Mouse (Mus musculus) adrenal gland, adult 18-20 months (tissue): Measurements from ENCODE around the gene Rraga. TPM values are rescaled to one million over a fixed set of nuclear protein-coding genes. Genes with fewer than 3 reads are reported as not detected.
A peak's percentile ranks its signal among the peaks of the same experiment; 100 is the strongest.

Experiments
- DNase-seq, 2 experiments: peaks; one replicate each; pipeline ENCODE4 v3.0.0; 2021 to 2022; ENCODE audit warnings: low spot score in 2 of 2
- long read RNA-seq, 2 experiments: library from polyadenylated mRNA; stranded (forward); transcript quantifications; one replicate each; pipeline ENCODE4 v2.0.0; 2021
- total RNA-seq, 2 experiments: library from RNA; stranded (reverse); gene quantifications; 1 replicate in 1 of 2; 2 replicates in 1 of 2; pipeline ENCODE4 v1.2.3; 2021

The Rraga gene
- 10 to 100 TPM; 96.4 to 99.1 TPM for total RNA-seq
- long read RNA-seq, experiment 1, transcript Rraga-201 (1 exons, 1,618 nt), result major isoform, 56 of 57 reads
- long read RNA-seq, experiment 1, partial matches to known transcripts, result 0 of 57 reads
- long read RNA-seq, experiment 1, other reads (novel, unspliced or antisense), result 1 of 57 reads
- long read RNA-seq, experiment 2, transcript Rraga-201 (1 exons, 1,618 nt), result major isoform, 79 of 79 reads
- long read RNA-seq, experiment 2, partial matches to known transcripts, result 0 of 79 reads
- long read RNA-seq, experiment 2, other reads (novel, unspliced or antisense), result 0 of 79 reads

DNA sequence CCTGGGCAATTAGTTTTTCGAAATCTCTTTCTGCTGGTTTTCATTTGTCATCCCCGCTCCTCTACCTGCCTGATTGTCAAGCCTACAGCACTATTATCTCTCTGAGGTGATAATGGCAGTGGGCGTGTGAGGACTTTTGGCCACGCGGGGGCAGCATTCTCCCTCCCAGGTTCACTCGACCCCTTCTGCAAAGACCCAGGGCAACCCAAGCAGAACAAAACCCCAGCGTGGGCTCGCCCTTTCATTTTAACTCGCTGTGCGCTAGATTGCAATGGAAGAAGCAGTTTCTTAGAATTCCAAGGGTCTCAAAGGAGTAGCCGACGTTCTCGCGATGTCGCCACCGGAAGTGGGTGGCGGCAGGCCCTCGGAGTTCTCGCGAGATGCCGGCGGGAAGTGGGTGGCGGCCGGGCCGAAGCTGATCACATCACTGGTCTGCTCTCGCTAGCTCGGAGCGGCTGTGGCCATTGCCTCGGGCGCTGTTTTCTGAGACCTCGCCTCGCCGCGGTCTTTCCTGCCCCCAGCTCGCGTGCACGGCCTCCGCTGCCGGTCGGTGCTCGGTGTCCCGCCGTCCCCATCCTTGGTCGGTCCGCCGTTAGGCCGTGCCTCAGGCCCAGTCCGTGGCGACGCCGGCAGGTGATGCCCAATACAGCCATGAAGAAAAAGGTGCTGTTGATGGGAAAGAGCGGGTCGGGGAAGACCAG, at the start of gene Rraga:
Gene Rraga (plus strand): TSS at position 386 of the 701 bp plus-strand sequence.
- peak; percentile 96 to 97 for DNase-seq

DNA sequence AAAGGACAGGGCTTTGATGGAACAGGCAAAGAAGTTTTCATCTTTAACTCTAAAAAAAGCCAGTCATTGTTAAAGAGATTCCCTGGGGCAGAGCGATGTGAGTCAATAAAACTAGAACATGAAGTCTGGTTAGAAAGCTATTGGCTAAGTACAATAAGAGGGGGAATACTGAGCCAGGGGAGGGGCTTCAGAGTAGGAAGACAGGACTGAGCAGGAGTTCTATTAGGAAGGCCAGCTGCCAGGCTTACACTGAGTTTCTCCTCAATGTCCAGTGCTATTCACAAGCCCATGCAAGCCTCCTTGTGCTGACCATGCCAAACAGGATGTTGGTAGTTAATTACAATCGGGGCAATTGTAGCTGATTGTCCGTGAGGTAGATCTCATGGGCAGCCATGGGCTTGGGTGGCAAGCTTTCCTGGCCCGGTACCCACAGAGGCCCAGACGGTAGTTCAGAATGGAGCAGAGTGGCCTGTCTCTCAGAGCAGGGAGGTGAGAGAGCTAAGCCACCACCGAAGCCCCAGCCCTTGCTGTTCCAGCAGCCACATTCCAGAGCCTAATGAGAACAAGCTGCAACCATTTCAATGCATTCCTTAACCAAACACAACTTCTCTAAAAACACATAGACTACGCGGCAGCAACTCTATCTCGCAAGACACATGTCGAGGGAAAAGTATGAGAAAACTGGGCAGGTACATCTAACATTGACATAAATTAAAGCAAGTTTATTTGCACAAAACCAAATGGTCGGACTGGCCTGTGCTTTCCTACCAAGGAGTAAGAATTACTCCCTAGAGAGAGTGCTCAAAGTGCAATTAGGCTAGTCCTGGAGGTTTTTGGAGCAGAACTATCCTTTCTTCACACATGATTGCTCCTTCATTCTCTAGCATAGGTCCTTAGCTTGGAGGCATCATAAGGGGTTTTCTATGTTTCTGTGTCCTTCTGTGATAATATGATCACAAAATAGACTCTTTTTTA, 48.0 kb upstream of the Rraga start:
- DNase-seq, result no peak

DNA sequence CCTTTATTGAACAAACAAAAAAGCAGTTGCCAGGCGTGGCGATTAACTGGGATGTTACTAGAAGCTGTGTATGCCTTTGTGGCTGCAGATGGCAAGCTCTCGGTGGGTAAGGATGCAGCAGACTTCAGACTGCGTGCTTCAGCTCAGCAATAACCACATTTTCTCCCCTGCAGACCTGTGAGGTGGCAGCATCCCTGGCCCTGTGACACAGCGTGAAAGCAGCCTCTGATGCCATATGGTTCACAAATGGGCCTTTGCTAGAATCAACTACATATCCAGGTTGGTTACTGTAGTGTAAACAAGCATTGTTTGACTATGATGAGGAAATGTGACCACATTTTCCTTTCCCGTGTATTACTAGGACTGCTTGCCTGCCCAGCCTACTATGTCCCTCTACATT, 46.3 kb upstream of the Rraga start:
- DNase-seq, result no peak

DNA sequence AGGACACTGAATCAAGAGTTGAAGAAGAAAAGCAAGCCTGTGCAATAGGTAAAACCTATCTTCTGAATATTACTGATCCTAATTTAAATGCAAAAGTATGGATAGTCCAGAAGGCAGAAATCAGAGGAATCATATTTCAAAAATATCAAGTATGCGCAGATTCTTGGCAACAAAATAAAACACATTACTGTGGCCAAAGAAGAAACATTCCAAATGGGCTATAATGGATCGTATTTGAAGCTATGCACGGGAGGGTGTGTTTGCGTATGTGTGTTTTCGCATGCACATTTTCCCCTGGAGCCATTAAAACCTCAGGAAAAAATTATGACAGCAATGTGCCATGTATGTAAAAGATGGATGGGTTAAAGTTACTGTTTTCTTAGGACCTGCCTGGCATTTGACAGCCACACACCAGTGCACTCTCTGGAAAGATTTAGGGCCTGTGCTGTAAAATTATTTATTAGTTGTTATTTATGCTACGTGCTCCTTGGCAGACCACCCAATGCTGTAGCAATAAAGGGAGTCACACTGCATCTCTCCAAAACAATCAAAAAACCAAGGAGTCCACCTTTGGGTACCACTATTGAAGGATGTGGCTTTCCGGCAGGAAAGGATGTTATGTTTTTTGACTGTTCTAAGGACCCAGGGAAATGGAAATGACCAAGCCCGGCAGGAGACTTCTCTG, 41.9 kb upstream of the Rraga start:
- DNase-seq, result no peak

DNA sequence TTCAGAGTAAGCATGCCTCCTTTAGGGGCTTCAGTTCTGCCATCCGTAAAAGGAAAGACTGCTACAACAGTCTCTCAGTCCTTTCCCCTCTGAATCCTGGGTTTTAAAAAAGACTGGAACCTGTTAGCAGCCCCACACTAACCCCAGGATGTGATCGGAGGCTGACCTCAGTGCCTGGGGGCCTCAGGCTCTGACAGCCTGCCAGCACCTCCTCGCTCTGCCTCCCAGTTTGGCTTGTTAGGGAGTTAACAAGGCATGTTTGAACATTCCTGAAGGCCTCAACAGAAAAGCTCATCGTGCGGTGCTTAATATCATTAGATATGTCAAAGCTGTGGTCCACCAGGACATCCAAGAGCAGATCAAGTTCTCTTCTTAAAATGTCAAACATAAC, 41.4 kb upstream of the Rraga start:
- DNase-seq, result no peak

DNA sequence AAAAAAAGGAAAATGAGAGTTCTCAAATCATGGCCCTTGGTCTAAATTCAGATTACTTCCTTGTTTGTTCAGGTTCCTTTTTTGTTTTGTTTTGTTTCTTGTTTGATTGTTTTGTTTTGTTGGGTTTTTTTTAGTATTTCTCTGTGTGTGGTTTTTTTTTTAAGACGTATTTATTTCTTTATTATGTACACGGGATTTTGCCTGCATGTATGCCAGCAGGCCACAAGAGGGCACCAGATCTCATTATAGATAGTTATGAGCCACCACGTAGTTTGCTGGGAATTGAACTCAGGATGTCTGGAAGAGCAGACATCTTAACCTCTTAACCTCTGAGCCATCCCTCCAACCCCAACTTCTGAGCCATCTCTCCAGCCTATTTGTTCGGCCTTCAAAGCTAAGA, 37.5 kb upstream of the Rraga start:
- DNase-seq, result peak; percentile 33 to 51

DNA sequence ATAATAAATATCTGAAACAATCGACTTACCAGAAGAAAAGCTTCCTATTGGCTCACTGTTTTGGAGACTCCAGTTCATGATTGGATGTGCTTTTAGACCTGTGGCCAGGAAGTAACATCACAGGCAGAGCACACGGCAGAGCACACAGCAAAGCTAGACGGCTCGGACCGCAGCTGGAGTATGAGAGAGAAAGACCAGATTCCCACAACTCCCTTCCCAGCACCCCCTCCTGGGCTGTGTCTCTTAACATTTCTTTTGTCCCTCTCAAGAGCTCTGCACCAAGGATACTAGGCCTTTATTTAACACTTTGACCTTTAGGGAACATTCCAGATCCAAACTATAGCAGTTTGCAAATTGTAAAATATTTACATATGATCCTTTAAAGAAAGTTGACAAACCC, 36.5 kb upstream of the Rraga start:
- no peak for DNase-seq

DNA sequence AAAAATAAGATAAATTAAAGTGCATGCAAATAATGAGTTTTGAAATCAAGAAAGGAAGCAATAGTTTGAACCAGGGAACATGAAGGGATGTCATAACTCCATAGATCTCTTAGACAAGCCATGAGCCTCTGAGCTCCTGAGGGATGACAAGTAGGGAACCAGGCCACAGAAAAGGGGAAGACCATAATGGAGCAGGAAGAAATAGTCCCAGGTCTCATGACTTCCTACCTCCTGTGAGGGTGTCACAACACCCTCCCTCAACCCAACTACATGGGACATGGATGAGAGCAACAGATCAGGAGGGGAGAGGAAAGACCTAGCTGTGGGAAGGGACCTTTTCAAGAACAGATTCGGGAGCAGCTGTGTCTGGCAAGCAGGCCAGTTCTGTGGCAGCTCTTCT, 33.9 kb upstream of the Rraga start:
- no peak for DNase-seq

DNA sequence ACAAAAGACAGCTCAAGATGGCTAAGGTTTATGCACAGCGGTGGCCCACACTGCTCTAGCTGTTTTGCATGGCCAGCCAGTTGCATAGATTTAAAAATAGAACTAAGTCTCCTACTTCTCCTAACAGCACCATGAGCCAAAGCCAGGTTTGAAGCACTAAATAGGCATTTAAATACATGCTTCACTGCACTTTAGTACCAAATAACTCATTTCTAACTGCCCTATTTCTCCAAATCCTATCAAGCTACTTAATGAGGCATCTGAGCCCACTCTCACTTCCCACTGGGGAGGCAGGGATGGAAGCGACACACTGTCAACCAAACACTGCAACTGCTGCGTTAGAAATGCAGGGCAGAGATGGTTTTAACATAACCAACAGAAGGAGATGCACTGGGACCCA, 31.5 kb upstream of the Rraga start:
- DNase-seq, result no peak

DNA sequence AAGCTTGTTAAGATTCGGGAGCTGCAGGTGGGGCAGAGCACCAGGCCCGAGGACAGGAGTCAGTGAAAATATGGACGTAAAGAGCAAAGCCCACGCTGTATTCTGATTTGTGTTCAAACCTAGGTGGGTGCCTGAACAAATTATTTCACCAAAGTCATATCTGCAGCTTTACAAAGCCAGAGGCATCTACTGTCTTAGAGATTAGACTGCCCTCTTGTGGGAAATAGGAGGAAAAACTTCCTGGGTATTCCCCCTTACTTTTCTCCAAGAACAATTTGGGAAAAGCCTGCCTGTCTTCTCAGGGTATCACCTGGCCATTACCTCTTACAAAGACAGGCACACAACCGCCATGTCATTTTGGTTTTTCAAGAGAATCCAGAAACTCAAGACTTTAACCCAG, 29.9 kb upstream of the Rraga start:
- no peak for DNase-seq

DNA sequence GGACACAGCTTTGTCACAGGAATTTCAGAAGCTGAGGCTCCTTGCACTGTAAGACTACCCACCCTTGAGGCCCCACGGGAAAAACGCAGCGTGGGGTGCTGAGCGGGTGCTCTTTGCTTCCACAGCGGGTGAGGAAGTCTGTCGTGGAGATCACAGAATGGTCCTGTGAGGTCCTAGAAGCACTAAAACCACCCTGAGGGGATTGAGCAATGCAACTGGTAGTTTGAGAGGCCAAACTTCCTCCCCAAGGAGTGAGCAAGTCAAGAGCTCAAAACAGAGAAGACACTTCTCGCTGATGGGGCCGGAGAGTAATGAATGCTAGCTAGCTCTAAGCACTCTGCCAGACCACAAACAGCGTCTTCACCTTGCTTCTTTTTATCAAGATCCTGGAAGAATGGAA, 27.1 kb upstream of the Rraga start:
- DNase-seq, result no peak

DNA sequence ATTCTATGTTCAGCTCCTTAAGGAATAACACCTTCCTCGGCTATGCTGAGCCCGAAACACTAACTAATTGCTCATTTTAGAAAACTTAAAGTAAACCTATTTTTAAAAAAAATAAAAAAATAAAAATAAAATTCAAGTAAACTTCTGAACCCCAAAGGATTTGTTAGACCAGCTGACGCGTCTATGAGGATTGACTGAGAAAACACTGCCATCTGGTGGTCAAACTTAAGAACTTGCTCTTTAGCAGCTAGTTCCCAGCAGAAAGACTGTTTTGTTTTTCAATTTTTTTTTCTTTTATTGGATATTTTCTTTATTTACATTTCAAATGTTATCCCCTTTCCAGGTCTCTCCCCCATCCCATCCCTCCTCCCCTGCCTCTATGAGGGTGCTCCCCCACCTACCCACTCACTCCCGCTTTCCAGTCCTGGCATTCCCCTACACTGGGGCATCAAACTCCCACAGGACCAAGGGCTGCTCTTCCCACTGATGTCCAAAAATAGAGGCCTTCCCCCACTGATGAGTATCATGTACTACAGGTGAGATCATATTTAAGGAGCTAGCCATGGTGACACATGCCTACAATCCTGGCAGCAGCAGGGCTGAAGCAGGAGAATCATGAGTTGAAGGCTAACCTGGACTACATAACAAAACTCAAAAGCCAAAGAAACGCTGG, 20.3 kb upstream of the Rraga start:
- DNase-seq, result no peak

DNA sequence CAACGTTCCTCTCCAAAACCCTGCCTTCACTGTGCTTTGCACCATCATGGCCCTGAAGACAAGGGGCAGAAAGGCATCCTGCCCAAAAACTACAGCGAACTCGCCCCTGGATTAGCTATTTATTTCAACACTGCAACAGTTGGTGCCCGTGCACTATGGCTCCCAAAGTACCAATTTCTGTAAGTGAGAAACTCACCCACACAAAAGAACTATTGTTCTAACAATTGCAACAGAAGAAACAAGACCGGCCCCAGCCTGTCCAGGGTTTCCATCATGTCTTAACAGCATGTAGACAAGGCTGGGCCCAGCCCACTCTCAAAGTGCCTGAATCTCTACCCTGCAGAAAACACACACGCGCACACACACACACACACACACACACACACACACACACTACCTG, 18.1 kb upstream of the Rraga start:
- DNase-seq, result no peak

DNA sequence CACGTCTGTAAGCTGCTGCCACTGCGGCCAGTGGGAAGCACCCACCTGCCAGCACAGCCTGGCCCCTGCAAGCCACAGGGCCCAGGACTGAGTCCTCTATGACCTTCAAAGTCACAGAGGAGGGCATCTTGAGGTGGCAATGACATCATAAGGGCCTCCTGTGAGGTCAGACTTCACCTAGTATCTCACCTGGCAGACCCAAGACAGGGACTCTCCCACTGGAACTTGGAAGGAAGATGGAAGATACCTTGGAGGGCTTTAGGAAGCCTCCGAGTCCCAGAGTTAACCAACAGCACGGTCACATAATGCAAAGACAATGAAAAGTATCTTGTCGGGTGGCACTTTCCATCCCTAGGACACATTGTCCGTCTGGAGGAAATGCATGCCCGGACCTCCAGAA, 17.2 kb upstream of the Rraga start, which contains the start of gene Saxo1:
Gene Saxo1 (minus strand): TSS at position 101 of the 400 bp plus-strand sequence.
- DNase-seq, result no peak

DNA sequence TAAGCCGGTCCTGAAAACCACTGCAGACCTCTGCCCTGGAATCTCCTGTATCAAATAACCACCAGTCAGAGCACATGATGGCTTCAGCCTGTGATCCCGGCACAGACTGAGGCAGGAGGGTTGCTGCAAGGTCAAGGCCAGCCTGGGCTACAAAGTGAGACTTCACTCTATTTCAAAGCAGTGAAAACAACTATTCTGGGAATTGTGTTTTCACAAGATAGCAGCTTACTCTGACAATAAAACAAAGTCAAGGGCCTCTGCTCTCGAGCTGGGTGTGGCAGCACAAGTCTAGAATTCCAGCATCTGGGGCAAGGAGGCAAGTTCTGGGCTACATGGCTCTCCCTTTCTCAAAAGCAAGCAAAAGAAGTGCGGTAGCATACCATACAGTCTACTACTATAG, 16.5 kb upstream of the Rraga start:
- no peak for DNase-seq

DNA sequence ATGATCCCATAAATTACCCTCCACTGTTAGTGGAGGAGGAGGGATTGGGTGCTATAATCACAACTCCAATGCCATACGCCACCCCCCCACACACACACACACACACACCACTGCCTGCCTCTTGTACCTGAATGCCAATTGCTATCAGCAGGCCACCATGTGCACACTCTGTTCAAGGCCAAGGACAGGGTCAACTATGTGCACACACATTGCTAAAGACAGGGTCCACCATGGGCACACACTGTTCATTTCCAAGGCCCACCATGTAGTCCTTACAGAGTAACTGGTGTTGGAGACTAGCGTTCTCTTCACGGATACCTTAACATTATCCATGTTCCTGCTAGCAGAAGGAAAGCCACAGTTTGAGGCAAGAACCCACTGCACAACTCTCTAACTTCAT, 14.4 kb upstream of the Rraga start:
- DNase-seq, result no peak

DNA sequence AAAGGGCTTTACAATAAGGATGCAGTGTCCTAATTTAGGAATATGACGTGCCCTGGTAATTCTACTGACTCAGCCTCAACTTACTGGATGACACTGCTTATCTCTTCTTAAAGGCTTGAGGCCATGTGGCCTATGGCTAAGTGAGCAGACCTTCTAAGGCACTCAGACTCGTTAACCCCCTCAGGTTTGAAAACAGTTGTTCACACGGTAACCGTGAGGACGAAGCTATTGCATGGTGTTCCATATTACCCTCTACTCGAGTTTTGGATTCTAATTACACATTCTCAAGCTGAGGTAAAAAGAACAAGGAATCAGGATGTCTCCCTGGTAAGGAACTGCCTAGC, 557 bp upstream of the Rraga start:
- no peak for DNase-seq

DNA sequence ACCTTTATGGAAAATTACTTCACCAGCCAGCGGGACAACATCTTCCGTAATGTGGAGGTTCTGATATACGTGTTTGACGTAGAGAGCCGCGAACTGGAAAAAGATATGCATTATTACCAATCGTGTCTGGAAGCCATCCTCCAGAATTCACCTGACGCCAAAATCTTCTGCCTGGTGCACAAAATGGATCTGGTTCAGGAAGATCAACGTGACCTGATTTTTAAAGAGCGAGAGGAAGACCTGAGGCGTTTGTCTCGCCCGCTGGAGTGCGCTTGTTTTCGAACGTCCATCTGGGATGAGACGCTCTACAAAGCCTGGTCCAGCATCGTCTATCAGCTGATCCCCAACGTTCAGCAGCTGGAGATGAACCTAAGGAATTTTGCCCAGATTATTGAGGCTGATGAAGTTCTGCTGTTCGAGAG, 663 bp downstream of the Rraga start:
- peak in 1 of 2 experiments; percentile 23 for DNase-seq

DNA sequence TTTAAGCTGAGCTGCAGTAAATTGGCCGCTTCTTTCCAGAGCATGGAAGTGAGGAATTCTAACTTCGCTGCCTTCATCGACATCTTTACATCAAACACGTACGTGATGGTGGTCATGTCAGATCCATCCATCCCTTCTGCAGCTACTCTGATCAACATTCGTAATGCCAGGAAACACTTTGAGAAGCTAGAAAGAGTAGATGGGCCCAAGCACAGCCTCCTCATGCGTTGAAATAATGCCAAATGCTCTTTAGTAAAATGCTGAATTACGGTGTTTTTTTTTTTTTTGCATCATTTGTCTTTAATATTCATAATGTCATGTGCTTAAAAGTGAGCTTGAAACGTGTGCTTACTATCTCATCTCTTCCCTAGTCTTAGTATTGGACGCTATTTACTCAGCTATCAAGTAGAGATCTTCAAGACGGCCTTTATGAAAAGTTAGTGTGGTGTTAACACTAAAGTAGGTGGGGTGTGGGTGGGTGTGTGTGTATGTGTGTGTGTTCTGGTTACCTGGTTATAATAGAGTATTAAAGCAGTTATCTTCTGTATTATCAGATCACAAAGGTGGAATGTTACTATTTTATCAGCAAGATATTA, 1.3 kb downstream of the Rraga start:
- DNase-seq, result no peak

DNA sequence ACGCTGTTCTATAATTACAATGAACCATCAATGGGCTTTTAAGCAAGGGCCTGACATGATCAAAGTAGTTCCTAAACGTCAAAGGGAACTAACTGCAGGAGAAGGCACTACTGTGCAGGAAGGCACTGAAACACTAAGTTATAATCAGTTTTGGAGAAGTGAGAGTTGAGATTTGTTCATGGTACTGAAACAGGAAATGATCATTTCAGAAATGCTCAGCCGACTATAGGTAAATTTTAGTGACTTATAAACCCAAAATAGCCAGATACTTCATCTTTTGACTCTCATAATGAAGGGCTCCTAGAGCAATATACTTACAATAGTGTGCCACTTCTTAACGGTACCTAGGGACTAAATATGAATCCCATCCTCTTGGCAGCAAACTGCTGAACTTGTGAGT, 4.6 kb downstream of the Rraga start:
- DNase-seq, result no peak
